Mouse (Mus musculus) kidney, adult 2 months (tissue): ENCODE data around the gene Tuba1b.

Experiments
- CTCF ChIP-seq: fragments of 200-500 bp; conservative IDR thresholded peaks from 2 replicates; pipeline ENCODE4 v1.5.1; 2011; ENCODE audit warnings: low read depth, mild to moderate bottlenecking, control low read depth, low read length, moderate library complexity, mixed read lengths; ENCODE audit not compliant: insufficient read depth, insufficient read length
- POLR2A ChIP-seq: fragments of 200-500 bp; IDR thresholded peaks from one replicate; pipeline ENCODE4 v1.6.1; 2011; ENCODE audit warnings: low read depth, low read length, control low read depth

- TF ChIP-seq POLR2A (no peak), CTCF (no peak)
Observed at GRCm38 (mm10) chr15:98983431-98984081, 49.2 kb upstream of the Tuba1b start.
